Mouse (Mus musculus): ENCODE data around the gene Ctcfl. TPM values are rescaled to one million over a fixed set of nuclear protein-coding genes. Genes with fewer than 3 reads are reported as not detected.

Ctcfl gene
- polyA plus RNA-seq, 1 experiment from 2014 or later: 0.07 TPM

GRCm38 (mm10) chr2:173056303-173056881, 62.9 kb downstream of the Ctcfl start:
- WGBS: 67% methylated on average over 10 of the region's 10 CpGs
- H3K27me3 ChIP-seq: no peaks in the 10 kb centered on the region
- H3K27ac ChIP-seq: no peak overlapping the region
- H3K4me1 ChIP-seq: peaks cover 18% of the 10 kb centered on the region; the same call in 1 of the 2 replicates
- ATAC-seq (ENCODE audit: borderline replicate concordance, extremely low read depth, low FRiP score, low TSS enrichment): no peak
- H3K4me3 ChIP-seq: no peak overlapping the region
- no peaks in the 10 kb centered on the region for H3K36me3 ChIP-seq
- H3K9ac ChIP-seq: no peak overlapping the region
- no peaks in the 10 kb centered on the region for H3K9me3 ChIP-seq
- H3K4me2 ChIP-seq: no peak overlapping the region

GRCm38 (mm10) chr2:173053846-173054245, 65.5 kb downstream of the Ctcfl start:
- Histone ChIP-seq H3K27me3 (no peaks in the 10 kb centered on the region), H3K4me1 (0 out of 2 replicates have a peak, but pooled peaks cover 8% of the 10 kb centered on the region), H3K27ac (no peak overlapping the region)

GRCm38 (mm10) chr2:173052881-173053280, 66.4 kb downstream of the Ctcfl start:
- no peak overlapping the region for H3K27ac ChIP-seq
- no peak overlapping the region for H3K9ac ChIP-seq
- H3K9me3 ChIP-seq: no peaks in the 10 kb centered on the region
- H3K36me3 ChIP-seq: no peaks in the 10 kb centered on the region
- no peaks in the 10 kb centered on the region for H3K27me3 ChIP-seq
- H3K4me1 ChIP-seq: 0 out of 2 replicates have a peak, but pooled peaks cover 8% of the 10 kb centered on the region
- no peak overlapping the region for H3K4me3 ChIP-seq
- ATAC-seq (ENCODE audit: borderline replicate concordance, extremely low read depth, low FRiP score, low TSS enrichment): no peak
- no peak overlapping the region for H3K4me2 ChIP-seq
- WGBS: 81% methylated on average over 8 of the region's 8 CpGs

More at GRCm38 (mm10) chr2:173053846-173054245, 65.5 kb downstream of the Ctcfl start:
- H3K9ac ChIP-seq: no peak overlapping the region
- no peak overlapping the region for H3K4me2 ChIP-seq
- WGBS: 57% methylated on average over 6 of the region's 6 CpGs
- no peaks in the 10 kb centered on the region for H3K9me3 ChIP-seq
- H3K4me3 ChIP-seq: no peak overlapping the region
- no peaks in the 10 kb centered on the region for H3K36me3 ChIP-seq
- no peak for ATAC-seq (ENCODE audit: borderline replicate concordance, extremely low read depth, low FRiP score, low TSS enrichment)

DNA sequence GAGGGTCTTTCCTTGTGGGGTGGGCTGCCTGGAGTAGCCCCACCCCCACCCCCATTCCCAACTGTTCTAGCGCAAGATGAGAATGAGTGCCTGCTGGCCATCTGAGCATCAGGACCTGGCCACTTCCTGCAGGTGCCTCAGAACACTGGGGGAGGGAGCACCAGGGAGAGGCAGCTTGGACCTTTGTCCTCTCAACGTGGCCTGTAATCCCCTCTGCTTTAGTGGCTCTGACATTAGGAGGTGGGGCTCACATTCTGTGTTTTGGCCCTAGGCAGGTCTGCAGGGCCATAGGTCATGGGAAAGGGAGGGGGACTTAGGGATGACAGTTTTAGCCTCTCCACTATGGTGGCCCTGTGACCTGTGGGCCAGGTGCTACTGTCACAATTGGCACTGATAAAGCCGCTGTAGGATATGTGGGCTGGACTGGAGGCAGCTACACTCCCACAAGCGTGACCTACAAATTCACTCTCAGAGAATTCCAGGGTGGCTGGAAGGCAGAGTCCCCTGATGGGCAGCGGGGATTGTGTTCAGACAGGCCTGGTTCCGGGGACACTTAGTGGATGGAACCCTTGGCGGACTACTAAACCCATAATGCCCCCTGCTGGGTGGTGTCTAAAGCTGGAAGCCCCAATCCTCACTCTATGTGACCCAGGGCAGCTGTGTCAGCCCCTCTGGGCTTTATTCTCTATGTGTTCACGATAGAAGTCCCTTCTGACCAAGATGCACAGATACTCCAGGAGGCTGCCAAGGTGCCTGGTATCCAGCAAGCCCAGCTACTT, 68.5 kb downstream of the Ctcfl start:
- Histone ChIP-seq H3K36me3 (no peaks in the 10 kb centered on the region), H3K4me3 (no peak overlapping the region), H3K4me1 (peaks cover 7% of the 10 kb centered on the region; the same call in 1 of the 2 replicates), H3K27ac (no peak overlapping the region), H3K27me3 (no peaks in the 10 kb centered on the region), H3K4me2 (no peak overlapping the region), H3K9ac (no peak overlapping the region), H3K9me3 (no peaks in the 10 kb centered on the region)
- no peak for ATAC-seq (ENCODE audit: borderline replicate concordance, extremely low read depth, low FRiP score, low TSS enrichment)
- WGBS: 49% methylated on average over 8 of the region's 8 CpGs

DNA sequence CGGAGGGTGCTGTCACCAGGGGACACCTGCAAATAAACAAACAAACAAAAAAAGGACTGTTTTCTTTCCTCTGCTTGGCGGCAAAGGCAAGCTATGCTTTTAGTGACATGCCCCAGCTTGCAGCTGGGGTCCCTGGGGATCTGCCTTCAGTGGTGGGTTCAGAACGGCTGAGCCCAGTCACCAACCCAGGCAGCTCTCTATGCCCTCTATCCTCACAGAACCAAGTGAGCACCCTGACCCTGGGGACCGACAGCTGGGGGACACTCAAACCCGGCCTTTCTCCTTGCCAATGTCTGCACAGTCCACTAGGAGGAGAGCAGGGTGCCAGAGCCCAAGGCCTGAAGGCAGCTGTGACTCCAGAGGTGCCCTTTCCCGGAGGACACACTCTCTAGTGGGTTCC, 69.5 kb downstream of the Ctcfl start:
- ATAC-seq (ENCODE audit: borderline replicate concordance, extremely low read depth, low FRiP score, low TSS enrichment): no peak
- H3K4me2 ChIP-seq: no peak overlapping the region
- H3K36me3 ChIP-seq: no peaks in the 10 kb centered on the region
- H3K9me3 ChIP-seq: no peaks in the 10 kb centered on the region
- H3K27me3 ChIP-seq: no peaks in the 10 kb centered on the region
- no peak overlapping the region for H3K27ac ChIP-seq
- H3K4me1 ChIP-seq: peaks cover 7% of the 10 kb centered on the region; the same call in 1 of the 2 replicates
- WGBS: 42% methylated on average over 6 of the region's 6 CpGs
- no peak overlapping the region for H3K9ac ChIP-seq
- H3K4me3 ChIP-seq: no peak overlapping the region

DNA sequence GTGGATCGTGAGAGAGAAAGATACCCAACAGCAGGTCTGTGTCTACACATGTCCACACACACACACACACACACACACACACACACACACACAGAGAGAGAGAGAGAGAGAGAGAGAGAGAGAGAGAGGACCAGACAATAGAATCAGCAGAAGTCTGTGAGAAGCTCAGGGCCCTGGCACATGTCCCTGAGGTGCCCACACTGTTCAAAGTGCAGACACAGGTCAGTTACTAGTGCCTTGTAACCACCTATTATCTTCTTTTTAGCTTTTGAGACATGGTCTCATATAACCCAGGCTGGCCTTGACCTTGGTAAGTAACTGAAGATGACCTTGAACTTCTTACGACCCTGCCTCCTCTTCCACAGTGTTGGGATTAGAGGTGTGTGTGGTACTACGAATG, 70.1 kb downstream of the Ctcfl start:
- H3K27me3 ChIP-seq: no peaks in the 10 kb centered on the region
- H3K36me3 ChIP-seq: no peaks in the 10 kb centered on the region
- H3K4me2 ChIP-seq: no peak overlapping the region
- no peak overlapping the region for H3K27ac ChIP-seq
- H3K4me3 ChIP-seq: no peak overlapping the region
- peaks cover 7% of the 10 kb centered on the region; the same call in 1 of the 2 replicates for H3K4me1 ChIP-seq
- no peaks in the 10 kb centered on the region for H3K9me3 ChIP-seq
- WGBS: 81% methylated on average over 3 of the region's 3 CpGs
- H3K9ac ChIP-seq: no peak overlapping the region
- no peak for ATAC-seq (ENCODE audit: borderline replicate concordance, extremely low read depth, low FRiP score, low TSS enrichment)

GRCm38 (mm10) chr2:173048041-173048745, 71.1 kb downstream of the Ctcfl start:
- no peaks in the 10 kb centered on the region for H3K36me3 ChIP-seq
- peaks cover 7% of the 10 kb centered on the region; the same call in 1 of the 2 replicates for H3K4me1 ChIP-seq
- H3K4me2 ChIP-seq: no peak overlapping the region
- no peak overlapping the region for H3K9ac ChIP-seq
- H3K9me3 ChIP-seq: no peaks in the 10 kb centered on the region
- H3K27me3 ChIP-seq: no peaks in the 10 kb centered on the region
- 53% methylated on average over 17 of the region's 17 CpGs for WGBS
- H3K4me3 ChIP-seq: no peak overlapping the region
- H3K27ac ChIP-seq: no peak overlapping the region
- no peak for ATAC-seq (ENCODE audit: borderline replicate concordance, extremely low read depth, low FRiP score, low TSS enrichment)

DNA sequence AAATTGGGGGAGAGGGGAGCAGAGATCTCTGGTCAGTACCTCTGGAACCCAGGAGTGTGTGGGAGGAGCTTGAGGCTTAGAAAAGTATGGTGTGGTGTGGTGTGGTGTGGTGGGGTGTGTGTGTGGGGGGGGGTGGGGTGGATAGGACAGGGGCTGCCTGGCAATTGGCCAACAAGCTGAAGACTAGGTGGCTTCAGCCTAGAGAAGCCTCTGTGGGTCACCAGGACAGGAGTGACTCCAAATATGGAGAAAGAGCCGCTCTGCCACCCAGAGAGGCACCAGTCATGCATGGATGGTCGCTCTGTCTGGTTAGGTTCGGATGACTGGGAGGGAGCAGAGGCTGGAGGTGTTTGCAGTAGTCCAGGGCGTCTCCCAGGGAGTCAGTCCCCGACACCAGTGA, 71.9 kb downstream of the Ctcfl start:
- no peak overlapping the region for H3K4me3 ChIP-seq
- H3K9me3 ChIP-seq: no peaks in the 10 kb centered on the region
- H3K4me1 ChIP-seq: peaks cover 7% of the 10 kb centered on the region; the same call in 1 of the 2 replicates
- no peak overlapping the region for H3K27ac ChIP-seq
- H3K36me3 ChIP-seq: no peaks in the 10 kb centered on the region
- no peak for ATAC-seq (ENCODE audit: borderline replicate concordance, extremely low read depth, low FRiP score, low TSS enrichment)
- WGBS: 71% methylated on average over 5 of the region's 5 CpGs
- no peak overlapping the region for H3K9ac ChIP-seq
- no peak overlapping the region for H3K4me2 ChIP-seq
- no peaks in the 10 kb centered on the region for H3K27me3 ChIP-seq

GRCm38 (mm10) chr2:173046582-173047297, 72.6 kb downstream of the Ctcfl start:
- peaks cover 7% of the 10 kb centered on the region; the same call in 1 of the 2 replicates for H3K4me1 ChIP-seq
- H3K9ac ChIP-seq: no peak overlapping the region
- no peak overlapping the region for H3K27ac ChIP-seq
- WGBS: 56% methylated on average over 15 of the region's 15 CpGs
- H3K9me3 ChIP-seq: no peaks in the 10 kb centered on the region
- no peak overlapping the region for H3K4me3 ChIP-seq
- H3K4me2 ChIP-seq: no peak overlapping the region
- no peak for ATAC-seq (ENCODE audit: borderline replicate concordance, extremely low read depth, low FRiP score, low TSS enrichment)
- H3K27me3 ChIP-seq: no peaks in the 10 kb centered on the region
- no peaks in the 10 kb centered on the region for H3K36me3 ChIP-seq

DNA sequence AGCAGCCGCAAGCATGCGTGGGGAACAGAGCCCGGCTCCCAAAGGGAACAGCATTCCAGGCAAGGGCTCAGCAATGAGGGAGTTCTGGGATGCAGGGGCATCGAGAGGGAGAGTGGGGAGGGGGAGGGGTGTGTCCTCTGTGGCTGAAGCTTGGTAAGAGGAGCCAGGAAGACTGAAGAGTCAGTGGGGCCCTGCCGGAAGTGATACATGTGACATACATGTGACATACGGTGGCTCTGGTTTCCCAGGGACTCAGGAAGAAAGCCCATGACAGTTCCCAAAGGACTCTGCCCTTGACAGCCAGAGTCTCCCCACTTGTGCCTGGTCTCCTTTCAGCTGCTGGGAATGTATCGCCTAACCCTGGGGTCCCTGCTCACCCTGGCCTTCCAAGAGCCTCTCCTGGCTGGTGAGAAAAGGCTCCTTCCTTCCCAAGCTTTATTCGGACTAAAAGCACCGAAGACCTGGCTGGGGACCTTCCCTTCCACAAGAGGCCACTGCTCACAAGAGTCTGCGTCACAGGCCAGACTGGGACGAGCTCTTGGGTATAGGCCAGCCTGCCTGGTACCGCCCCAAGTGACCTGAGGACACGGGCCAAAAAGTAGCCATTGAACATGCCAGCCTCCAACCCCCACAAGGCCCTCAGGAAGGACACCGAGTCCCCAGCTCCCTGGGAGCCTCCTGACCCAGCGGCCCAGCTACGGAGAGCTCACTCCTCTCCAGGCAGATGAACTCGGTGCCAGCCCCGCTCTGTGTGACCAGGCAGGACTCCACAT, 74.9 kb downstream of the Ctcfl start:
- H3K36me3 ChIP-seq: no peaks in the 10 kb centered on the region
- no peak for ATAC-seq (ENCODE audit: borderline replicate concordance, extremely low read depth, low FRiP score, low TSS enrichment)
- H3K27me3 ChIP-seq: no peaks in the 10 kb centered on the region
- H3K27ac ChIP-seq: no peak overlapping the region
- no peaks in the 10 kb centered on the region for H3K9me3 ChIP-seq
- H3K4me2 ChIP-seq: no peak overlapping the region
- peaks cover 7% of the 10 kb centered on the region; the same call in 1 of the 2 replicates for H3K4me1 ChIP-seq
- no peak overlapping the region for H3K9ac ChIP-seq
- 65% methylated on average over 18 of the region's 18 CpGs for WGBS
- no peak overlapping the region for H3K4me3 ChIP-seq
